Mouse (Mus musculus): Measurements from ENCODE around the gene Ptpn11.

DNA sequence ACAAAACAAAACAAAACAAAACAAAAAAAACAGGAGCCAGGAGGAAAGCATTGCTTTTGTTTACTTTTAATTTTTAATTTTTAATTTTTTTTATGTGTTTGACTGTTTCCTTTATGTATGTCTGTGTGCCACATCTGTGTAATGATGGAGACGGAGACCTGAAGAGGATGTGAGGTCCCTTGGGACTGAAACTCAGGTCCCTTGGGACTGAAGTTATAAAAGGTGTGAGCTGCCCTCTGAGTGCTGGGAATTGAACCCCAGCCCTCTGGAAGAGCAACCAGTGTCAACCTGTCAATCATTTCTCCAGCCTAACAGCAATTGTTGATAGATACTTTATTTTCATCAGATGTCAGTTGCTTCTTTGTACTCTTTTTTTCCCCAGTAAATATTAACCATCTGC is 28.0 kb upstream of the Ptpn11 start:
- TF ChIP-seq POLR2A (IDR thresholded peaks at IDR 0.05; ENCODE audit: low read depth, low read length) (no peak), CTCF (IDR thresholded peaks at IDR 0.05; ENCODE audit: borderline replicate concordance, insufficient read depth, low read length) (no peak)

Measured in embryonic fibroblast, embryonic 13.5 days (primary cell).